ENCODE assay signal across 9 mouse cellular contexts in the genomic region with DNA sequence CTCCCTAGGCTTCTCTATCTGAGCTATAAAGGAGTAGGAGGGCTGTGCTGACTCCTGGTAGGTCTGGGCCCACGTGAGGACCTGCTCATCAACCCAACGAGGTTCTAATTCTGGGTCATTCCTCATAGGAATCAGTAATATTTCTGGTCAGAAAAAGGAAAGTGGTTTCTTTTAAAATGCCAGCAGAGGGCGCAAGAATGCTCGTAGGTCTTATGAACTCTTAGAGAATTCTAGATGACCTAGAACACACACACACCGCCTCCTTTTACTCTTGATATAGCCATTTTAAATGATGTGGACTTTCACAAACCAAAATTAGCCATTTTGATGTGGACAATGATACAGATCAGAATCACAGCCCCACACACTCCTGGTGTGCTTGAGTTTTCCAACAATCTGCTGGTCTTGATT. TPM values are rescaled to one million over a fixed set of nuclear protein-coding genes. Genes with fewer than 3 reads are reported as not detected.
A peak's percentile ranks its signal among the peaks of the same experiment; 100 is the strongest.
DNase-seq lines count a peak whose midpoint lies in the region; ATAC-seq lines count a peak whose summit lies in the region.
"Had no signal": no experiment of that assay in that cellular context is flagged by ENCODE, and none has a peak within 500 bp of the region (broad histone marks: within the 10 kb centered on the region; RNA-seq: fewer than 3 reads in every experiment).

No protein-coding gene starts in this region.

- no peaks in the 10 kb centered on the region for H3K9me3 ChIP-seq in heart, embryonic 13.5 days
- H3K9me3 ChIP-seq in limb, embryonic 13.5 days, result no peaks in the 10 kb centered on the region

- 3% methylated on average over 5 of the region's 5 CpGs for WGBS in heart, embryonic 13.5 days
- WGBS in limb, embryonic 13.5 days, result 5% methylated on average over 5 of the region's 5 CpGs

- ATAC-seq in heart, embryonic 13.5 days (ENCODE audit: extremely low read depth, insufficient number of reproducible peaks, low FRiP score, low TSS enrichment), result no peak
- no peak for ATAC-seq in limb, embryonic 13.5 days (ENCODE audit: low FRiP score, low read depth)
- ATAC-seq in erythroid progenitor cell, adult 5-6 weeks (replicated peaks; ENCODE audit: low FRiP score, poor library complexity, severe bottlenecking), result no peak

- no peaks in the 10 kb centered on the region for H3K36me3 ChIP-seq in heart, embryonic 13.5 days
- H3K36me3 ChIP-seq in limb, embryonic 13.5 days, result no peaks in the 10 kb centered on the region

- H3K9ac ChIP-seq in heart, embryonic 13.5 days, result no peak overlapping the region
- H3K9ac ChIP-seq in limb, embryonic 13.5 days, result no peak overlapping the region

- peak overlapping the region; percentile 23 for H3K4me3 ChIP-seq in heart, embryonic 13.5 days
- no peak overlapping the region; the same call in 1 of the 2 replicates for H3K4me3 ChIP-seq in limb, embryonic 13.5 days

- H3K4me1 ChIP-seq in heart, embryonic 13.5 days, result peaks cover 30% of the 10 kb centered on the region
- H3K4me1 ChIP-seq in limb, embryonic 13.5 days, result peaks cover 28% of the 10 kb centered on the region

- DNase-seq in cerebellum, adult 18-20 months, result peak; percentile 67 to 68
- DNase-seq in cerebellum, adult 11-12 months, result no peak
- peak; percentile 59 to 64 for DNase-seq in B cell, adult 2 months
- DNase-seq in cerebellum, postnatal 10 days, result peak; percentile 78 to 85
- DNase-seq in naive thymus-derived CD4-positive, alpha-beta T cell, adult 2 months (ENCODE audit: low read depth), result peak; percentile 82

- H3K4me2 ChIP-seq in heart, embryonic 13.5 days, result peak overlapping the region; percentile 93
- H3K4me2 ChIP-seq in limb, embryonic 13.5 days (replicated peaks), result 0 out of 2 replicates have a peak overlapping the region, but pooled peaks have one; percentile 79

- no peak overlapping the region for H3K27ac ChIP-seq in heart, embryonic 13.5 days (replicated peaks)
- H3K27ac ChIP-seq in limb, embryonic 13.5 days, result no peak overlapping the region

- no peaks in the 10 kb centered on the region for H3K27me3 ChIP-seq in heart, embryonic 13.5 days (replicated peaks)
- H3K27me3 ChIP-seq in limb, embryonic 13.5 days, result no peaks in the 10 kb centered on the region

RNA-seq across cellular contexts. Expression of gene Scd3, which starts 42.7 kb away (rescaled TPM):
- 0.29 and 0.39 TPM in 2 replicates for polyA plus RNA-seq in heart, embryonic 13.5 days (2015; fragmentation: Nextera tagmentation; extraction: Ambion mirVana)
- not detected in 2 replicates for polyA plus RNA-seq in limb, embryonic 13.5 days (2015; fragmentation: Nextera tagmentation; extraction: Ambion mirVana)
- not detected in 2 replicates for total RNA-seq in erythroid progenitor cell, adult 5-6 weeks (2015; ENCODE audit: low replicate concordance)
- total RNA-seq in erythroid progenitor cell, adult 5-6 weeks (2017; ENCODE audit: low replicate concordance), result not detected in 2 replicates

RNA-seq across cellular contexts. Expression of gene Scd2, which starts 47.7 kb away (rescaled TPM):
- 124 and 130 TPM in 2 replicates for polyA plus RNA-seq in heart, embryonic 13.5 days (2015; fragmentation: Nextera tagmentation; extraction: Ambion mirVana)
- 197 and 219 TPM in 2 replicates for polyA plus RNA-seq in limb, embryonic 13.5 days (2015; fragmentation: Nextera tagmentation; extraction: Ambion mirVana)
- 13.7 and 18.9 TPM in 2 replicates for total RNA-seq in erythroid progenitor cell, adult 5-6 weeks (2015; ENCODE audit: low replicate concordance)
- 9.4 and 13.2 TPM in 2 replicates for total RNA-seq in erythroid progenitor cell, adult 5-6 weeks (2017; ENCODE audit: low replicate concordance)

RNA-seq across cellular contexts. Expression of gene Pkd2l1, which starts 53.5 kb away (rescaled TPM):
- 0.04 TPM in 1 of 2 replicates, not detected in the other for polyA plus RNA-seq in heart, embryonic 13.5 days (2015; fragmentation: Nextera tagmentation; extraction: Ambion mirVana)
- polyA plus RNA-seq in limb, embryonic 13.5 days (2015; fragmentation: Nextera tagmentation; extraction: Ambion mirVana), result not detected in 2 replicates
- total RNA-seq in erythroid progenitor cell, adult 5-6 weeks (2015; ENCODE audit: low replicate concordance), result not detected in 2 replicates
- not detected in 2 replicates for total RNA-seq in erythroid progenitor cell, adult 5-6 weeks (2017; ENCODE audit: low replicate concordance)
- total RNA-seq: left cerebral cortex, postnatal 10 days had no signal
